Mouse (Mus musculus): Measurements from ENCODE around the gene Xpa.
A peak's percentile ranks its signal among the peaks of the same experiment; 100 is the strongest.
"Not testable (repeated sequence)": the region's sequence is repeated elsewhere in the genome, so short reads cannot be mapped to it uniquely, and the experiment has no call there.

Gene Xpa

DNA sequence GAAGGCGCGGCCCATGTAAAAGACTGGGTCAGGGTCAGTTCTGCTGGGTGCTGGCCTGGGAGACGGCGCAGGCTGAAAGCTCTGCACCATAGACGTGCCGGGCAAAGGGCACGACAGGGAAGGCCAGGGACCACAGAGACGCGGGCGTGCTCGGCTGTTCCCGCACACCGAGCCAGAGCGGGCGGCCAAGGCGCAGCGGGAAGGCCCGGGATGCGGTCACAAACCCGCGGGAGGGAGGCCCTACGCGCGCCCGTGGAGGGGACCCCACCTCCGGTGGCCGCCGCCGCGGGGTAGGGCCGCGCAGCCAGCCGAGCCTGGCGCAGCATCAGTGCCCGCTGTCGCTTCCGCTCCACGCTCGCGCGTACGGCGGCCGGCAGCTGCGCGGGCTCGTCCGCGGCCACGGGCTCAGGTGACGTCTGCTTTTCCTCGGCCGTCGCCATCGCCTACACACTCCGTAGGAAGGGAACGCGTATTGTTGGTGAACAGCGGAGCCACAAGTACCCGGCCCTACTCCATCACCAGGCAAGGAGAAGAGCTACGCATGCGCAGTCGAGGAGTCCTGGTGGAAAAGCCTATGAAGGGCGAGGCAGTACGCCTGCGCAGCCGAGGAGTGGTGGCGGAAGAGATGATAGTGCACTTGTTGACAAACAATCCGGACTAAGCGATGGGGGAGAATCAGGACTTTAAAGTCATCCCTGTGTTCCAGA, at the start of gene Xpa:
Gene Xpa, minus strand, starts transcription at position 531 of the 707 bp plus-strand sequence.
- DNase-seq = peak; percentile 93

DNA sequence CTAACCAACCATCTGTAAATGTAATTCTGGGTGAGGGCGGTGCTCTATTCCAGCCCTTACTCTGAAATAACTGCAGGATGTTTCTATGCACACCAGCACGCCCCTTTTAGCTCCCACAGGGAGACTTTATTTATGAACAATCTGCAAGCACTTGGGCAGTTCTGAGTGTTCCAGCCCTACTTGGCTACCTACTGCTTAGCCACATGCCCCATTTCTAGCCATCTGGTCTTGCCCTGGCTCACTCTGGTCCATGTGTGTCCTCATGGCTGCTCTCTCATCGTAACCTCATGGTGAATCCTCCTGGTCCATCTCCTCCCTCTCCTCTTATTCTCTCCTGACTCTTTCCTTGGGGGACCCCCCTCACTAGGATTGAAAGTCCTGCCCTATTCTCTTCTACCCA, 39.8 kb upstream of the Xpa start:
- DNase-seq = no peak

DNA sequence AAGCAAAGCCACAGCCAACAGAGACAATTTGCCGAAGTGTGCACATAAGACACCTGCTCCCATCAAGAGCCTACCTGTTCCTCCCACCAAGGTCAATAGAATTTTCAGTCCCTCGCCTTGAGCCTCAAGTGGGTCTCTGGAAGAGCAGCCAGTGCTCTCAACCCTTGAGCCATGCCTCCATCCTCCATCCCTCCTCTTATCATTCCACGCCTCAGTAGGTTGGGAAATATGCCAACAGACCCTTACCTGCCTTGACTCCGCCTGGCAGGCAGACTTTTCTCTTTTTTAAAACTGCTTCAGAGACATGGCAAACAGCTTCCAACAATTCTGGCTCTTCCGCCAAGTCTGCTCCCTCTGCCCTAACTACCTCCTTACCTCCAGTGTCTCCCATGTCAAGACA, 38.6 kb upstream of the Xpa start:
- DNase-seq = no peak

DNA sequence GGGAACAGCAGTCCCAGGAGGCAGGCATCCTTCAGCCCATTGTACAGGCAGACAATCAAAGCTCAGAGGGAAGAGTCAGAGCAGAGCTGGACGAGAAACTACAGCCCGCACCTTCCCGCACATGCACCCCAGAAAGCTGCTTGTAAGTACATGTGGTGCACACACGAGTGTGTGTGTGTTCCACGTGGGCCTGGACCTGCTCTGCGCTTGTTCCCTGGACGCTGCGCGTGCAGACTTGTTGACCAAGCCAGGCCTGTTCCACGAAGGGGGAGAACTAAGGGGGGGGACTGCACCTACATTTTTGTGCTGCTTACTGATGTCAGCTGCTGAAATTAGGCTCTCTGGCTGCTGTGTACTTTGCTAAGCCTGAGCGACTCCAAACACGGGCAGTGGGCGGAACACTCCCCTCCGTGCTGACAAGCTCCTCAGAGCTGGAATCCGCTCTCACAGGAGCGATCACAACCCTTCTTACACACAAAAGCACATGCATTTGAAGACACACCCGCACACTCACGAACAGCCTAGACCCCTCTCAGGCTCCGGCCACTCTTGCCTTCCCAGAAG, 30.9 kb upstream of the Xpa start:
- no peak for DNase-seq

DNA sequence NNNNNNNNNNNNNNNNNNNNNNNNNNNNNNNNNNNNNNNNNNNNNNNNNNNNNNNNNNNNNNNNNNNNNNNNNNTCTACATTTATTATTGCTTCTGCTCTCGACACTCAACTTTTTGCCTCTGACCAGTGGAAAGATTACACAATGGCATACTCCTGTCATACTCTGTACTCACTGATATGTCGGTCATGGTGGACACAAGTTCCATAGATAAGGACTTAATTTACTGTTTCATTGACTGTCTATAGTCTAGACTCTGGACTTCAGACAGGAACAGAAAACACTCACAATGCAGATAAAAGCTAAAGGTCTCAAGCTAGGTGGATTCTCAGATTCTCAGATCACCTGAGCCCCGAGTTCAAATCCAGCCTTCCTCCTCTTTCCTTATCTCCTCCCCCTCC, 25.0 kb upstream of the Xpa start:
- DNase-seq = no peak

DNA sequence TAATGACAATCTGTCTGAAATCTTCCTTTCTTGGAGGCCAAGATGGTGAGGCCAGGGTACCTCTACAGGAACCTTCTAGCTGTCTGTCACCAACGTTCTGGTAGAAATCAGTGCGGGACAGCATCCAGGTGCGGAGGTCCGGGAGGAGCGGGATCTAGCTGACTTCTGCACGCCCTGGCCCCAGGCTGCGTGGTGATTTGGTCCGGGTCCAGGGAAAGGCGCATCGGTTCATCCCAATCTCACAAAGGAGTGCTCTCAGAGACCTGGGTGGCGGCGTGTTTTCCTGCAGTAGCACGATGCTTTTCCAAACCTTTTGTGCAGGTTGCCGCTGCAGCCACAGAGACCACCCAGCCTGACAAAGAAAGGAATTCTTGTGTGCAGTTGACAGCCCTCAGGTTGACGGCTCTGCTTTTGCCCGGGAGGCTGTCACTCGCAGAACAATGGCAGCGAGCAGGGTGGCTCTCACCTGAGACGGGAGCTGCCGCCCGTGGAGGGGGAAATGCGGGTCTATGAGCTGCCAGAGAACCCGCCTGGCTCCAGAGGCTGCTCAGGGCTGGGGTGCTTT, 6.5 kb upstream of the Xpa start:
- no peak for DNase-seq

DNA sequence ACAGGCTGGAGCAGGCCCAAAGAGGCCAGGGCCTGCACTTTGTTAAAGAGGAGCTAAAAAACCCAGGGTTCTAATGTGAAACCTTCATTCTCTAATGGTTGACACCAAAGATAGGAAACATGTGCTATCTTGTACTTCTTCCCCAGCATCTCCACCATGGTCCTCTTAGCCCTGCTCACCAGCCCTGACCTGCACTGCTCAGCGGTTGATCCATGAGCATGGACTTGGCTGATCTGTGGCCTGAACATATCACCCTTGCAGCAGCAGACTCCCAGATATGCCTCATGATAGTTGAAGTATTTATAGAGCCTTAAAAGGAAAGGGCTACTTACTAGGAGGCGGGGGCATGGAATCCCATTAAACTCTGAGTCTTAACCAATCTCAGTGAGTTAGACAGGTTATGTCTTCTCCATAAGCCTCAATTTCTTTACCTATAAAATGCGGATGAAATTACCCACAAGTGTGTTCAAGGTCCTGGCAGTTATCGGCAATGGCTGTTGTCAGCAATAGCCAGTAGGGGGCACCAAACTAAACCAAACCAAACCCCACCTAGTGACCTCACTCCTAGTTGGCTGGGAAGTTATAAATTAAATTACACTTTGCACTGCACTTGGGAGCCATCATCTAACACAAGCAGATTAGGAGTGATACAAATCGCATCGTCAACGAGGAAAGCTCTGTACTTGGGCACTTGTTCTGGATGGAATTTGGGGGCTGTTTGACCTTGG, 5.9 kb upstream of the Xpa start:
- DNase-seq = peak; percentile 47

DNA sequence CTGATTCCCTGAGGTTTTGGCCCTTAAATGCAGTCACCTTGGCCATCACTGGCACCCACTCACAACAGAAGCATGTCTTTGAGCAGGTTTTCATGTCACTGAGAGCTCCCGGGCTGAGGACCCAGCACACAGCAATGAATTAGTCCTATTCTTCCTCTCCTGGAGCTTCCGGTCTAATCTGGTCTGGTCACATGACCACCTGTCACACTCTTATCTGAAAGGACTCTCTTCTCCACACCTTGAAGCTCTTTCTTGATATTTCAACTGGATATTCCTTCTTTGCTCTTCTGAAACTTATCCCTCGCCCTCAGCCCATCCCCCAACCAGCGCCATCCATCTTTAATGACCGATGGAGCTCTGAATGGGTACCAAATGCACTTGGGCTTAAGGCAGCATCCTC, 2.0 kb upstream of the Xpa start:
- DNase-seq = no peak

DNA sequence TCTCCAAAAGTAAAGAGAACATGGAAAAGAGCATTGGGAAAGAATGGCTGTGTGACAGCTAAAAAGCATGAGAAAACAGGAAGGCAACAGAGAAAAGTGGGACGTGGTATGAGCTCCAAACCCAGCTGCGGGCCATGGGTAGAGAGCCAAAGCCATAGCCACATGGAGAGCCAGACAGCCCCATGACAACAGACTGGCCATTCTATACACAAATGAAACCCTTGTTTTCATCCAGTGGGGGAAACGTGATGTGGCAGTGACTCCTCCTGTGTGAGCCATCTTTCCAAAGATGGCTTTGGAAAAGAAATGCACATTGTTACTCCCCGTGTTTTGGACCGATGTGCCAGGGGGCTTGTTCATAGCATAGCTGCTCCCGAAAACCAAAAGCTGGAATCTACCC, 402 bp upstream of the Xpa start:
- DNase-seq = no peak

DNA sequence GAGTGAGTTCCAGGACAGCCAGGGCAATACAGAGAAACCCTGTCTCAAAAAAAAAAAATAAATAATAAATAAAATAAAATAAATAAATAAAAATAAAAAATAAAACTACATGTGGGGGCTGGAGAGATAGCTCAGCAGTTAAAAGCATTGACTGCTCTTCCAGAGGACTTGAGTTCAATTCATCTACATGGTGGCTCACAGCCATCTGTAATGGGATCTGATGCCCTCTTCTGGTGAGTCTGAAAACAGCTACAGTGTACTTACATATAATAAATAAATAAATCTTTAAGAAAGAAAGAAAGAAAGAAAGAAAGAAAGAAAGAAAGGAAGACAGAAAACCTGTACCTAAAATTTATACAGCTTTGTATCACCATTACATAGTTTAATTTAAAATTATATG, 4.1 kb downstream of the Xpa start:
- DNase-seq = not testable (repeated sequence)

DNA sequence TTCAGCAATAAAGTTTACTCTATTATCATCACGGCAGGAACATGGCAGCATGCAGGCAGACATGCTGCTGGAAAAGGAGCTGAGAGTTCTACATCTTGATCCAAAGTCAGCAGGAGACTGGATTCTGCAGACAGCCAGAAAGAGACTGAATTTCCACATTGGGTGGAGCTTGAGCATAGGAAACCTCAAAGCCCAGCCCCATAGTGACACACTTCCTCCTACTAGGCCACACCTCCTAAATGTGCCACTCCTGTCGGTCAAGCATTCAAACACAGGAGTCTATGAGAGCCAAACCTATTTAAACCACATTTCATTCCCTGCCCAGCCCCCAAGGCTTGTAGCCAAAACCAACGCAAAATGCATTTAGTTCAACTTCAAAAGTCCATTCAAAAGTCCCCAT, 9.6 kb downstream of the Xpa start:
- no peak for DNase-seq

DNA sequence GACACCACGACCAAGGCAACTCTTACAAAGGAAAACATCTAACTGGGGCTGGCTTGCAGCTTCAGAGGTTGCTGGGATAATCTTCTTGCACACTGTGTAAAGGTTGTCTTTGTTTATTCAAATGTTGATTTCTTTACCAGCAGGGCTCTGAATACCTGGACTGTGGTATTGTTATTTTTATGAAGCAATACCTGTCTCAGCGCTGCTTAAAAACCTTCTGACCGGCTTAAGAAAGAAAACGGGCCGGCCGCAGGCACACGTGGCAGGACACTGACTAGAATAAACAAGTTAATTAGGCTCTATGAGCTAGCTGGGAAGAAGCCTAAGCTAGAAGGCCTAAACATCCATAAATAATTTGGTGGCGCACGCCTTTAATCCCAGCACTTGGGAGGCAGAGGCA, 10.2 kb downstream of the Xpa start:
- DNase-seq = no peak

DNA sequence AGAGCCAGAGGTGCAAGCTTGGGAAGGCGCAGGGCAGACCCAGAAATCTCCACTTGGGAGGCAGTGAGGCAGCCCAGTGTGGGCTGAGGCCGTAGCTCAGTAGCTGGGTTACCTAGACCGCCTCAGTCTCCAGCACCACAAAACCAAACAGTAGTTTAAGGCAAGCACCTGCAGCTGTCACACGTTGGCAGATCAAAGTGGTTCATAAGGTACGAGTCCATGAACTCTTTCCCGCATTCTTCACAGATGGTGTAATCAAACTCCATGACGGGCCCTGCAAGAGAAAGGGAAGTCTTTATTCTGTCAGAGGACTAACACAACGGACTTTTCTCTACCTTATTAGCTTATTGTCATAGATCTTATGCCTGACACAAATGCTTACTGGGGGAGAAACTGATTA, 10.7 kb downstream of the Xpa start:
- DNase-seq = no peak

DNA sequence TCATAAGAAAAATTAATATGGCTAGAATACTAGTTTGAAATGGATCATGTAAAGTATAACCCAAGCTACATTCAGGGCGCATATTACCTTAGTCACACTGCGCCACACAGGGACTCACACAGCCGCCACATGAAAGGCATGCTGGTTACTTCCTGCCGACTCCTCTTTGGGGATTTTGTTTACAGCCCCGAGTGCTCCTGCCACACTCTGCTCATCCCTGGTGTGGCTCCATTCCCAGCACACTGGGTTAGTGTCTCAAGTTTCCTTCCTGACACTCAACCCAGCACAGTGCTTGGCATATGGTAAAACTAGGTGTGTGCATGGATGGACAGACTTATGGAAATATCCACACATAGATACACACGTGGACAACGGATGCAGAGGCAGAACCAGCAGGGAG, 13.9 kb downstream of the Xpa start:
- no peak for DNase-seq

DNA sequence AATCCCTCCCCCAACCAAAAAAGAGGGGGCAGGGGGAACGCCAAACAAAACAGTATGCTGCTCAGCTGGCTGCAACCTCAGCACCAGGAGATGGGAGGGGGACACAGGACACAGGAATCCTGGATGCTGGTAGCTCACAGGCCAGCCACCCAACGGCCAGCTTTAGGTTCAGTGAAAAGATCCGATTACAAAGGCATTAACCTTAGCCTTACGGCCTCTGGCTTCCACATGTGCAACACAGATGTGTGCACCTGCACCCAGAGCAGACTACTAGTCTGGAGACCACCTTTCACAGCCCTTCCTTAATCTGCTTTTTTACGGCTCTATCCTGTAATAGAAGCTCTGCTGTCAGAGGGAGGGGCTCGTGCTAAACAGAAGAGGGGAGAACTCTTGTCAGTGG, 14.9 kb downstream of the Xpa start:
- no peak for DNase-seq

DNA sequence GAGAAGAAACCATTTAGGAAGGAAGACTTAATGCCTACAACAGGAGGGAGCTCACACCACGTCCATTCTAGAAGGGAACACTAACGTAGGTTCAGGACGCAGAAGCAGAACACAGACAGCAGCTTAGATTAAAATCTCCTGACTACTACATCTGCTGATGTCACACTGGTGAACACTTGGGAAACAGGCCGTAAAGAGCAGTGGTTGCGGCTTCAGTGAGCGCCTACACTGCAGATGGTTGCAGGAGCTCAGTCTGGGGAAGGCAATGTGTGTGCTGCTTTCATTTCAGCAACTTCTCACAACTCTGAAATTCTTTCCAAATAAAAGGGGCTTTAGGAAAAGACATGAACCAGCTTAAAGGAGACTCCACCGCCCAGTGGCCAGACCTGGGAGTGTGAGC, 18.6 kb downstream of the Xpa start:
- DNase-seq = no peak

DNA sequence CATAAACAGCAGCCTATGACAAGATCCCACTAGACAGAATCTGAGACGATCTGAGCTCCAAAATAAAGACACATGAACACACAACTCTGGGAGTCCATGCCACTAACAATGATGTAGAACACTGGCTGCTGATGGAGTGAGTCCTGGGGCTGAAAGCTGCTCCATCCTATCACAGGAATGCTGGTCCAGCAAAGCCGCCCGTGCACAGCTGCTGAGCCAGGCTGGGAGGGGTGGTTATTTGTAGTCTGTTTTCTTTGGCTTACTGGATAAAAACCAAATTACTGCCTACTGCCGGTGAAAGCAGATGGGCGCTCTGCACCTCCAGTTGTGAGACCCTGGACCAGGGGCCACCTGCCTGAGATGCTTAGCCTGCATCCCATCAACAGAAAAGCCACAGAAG, 19.1 kb downstream of the Xpa start:
- DNase-seq = no peak

DNA sequence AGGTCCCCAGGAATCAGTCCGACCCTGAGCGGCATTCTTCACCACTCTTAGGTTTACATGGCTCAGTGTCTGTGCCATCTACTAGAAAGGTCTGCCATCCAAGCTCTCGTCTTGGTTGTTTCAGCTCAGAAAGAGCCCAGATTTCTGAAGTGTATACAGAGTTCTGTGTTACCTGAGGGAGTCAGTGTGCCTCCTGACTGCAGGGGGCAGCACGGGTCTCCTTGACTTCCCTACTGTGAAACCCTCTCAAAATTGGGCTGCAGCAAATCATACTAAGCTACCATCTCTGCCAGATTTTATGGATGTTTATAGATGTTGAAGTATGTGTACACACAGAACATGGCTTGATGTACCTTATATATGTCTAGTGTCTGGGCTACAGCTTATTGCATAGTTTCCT, 19.8 kb downstream of the Xpa start:
- DNase-seq = no peak

DNA sequence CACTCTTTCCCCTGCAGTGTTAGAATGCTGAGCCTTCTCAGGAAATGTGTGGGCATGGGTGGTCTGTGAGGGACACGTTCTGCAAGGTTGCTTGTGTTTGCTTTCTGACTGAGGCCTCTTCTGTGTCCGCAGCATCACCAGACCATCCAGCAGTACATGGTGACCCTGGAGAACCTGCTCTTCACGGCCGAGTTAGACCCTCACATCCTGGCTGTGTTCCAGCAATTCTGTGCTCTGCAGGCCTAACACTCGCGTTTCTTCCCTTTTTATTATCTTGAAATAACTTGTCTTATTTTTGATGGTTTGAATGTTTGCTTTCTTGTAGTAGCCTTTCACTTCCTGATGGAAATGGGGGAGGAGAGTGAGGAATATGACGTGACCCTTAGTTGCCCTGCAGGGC, 24.4 kb downstream of the Xpa start:
- DNase-seq = no peak

DNA sequence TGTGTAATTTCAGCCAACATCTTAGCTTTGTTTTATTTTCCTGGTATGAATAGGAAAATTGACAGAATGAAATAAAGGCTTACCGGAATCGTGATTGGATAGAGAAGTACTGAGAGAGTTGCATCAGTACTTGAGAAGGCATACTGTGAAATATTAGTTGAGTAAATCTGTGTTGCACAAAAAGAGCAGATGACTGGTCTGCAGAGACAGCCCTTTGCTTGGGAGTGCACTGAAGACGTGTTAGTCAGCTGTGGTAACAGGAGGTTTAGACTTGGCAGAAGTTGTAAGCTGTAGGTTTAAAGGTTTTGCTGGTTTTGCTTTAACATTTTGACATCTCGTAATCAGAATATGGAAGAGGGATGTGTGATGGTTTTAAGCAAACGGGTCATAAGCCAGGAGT, 30.3 kb downstream of the Xpa start:
- no peak for DNase-seq

DNA sequence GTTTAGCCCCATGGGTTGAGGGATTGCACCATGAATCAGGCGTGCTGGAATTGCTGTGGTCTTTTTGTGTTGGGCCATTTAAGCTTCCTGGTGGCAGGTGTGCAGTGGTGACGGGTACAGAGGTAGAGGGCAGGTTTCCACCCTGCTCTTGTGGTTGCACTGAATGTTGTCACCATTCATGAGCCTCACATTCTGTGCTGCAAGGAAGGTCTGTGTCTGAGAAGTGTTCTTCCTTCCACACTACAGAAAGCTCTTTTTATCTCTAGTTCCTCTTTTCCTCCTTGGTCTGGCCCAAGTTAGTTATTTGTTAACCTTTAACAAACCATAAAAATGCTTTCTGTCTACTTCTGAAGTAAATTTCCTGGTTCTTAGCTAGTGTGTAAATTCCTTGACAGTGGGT, 32.1 kb downstream of the Xpa start:
- DNase-seq = no peak

DNA sequence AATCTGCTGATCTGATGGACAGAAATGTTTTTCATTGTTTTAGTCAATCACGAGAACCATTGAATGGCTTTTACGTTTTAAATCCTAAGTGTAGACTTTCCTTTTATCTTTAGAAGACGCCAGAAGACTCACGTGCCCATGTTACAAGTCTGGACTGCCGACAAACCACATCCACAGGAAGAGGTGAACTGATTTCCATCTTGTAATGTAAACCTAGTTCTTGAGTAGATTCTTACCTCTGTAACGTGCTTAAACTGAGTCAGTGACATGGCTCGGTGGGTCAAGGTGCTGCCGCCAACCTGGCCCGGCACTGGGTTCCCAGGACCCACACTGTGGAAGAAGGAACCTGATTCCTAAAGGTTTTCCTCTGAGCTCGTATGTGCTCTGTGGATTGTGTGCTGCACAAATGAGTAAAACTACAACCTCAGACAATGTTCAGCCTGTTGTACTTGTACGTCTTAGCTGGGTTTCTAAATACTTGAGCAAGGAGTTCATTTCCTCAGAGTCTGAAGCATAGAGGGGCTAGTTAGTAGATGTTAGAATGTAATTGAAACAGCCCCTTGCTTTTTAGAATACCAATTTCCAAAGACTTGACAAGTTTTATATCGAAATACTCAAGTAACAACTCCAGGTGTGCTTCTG, 44.1 kb downstream of the Xpa start:
- no peak for DNase-seq

DNA sequence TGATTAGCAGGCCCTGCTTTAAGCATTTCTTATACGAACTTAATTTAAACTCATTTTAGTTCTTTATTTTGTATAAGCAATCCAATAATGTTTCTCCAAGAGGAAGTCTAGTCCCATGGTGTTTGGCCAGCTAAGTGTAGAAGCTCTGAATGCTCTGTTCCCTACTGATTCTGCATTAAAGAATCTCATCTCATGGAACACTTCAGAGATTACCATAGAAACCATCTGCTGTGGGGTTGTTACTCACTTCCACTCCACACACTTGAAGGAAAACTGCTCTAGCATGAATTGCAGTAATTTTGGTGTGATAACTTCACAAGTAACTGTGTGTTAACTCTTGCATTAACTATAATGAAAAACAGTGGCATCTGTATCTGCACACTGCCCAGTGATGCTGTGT, 49.2 kb downstream of the Xpa start:
- DNase-seq = no peak

DNA sequence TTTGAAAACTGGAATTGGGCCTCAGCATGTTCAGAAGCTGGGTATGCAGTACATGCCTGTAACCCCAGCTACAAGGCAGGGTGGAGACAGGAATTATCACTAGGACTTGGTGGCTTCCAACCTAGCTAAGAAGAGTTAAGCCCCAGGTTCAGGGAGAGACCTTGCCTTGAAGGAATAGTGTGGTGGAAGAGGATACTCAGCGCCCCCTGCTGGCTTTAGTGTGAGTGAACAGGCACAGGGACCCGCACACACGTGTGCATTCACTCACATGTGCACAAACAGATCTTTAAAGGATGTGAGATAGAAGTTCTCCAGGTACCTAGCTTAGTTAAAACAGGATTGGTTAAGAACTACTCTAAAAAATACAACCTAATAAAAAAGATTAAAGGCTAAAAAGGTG, 51.8 kb downstream of the Xpa start:
- DNase-seq = no peak

All from right cerebral cortex, postnatal 25 days (tissue).